Mouse (Mus musculus): ENCODE measurements around the gene Eif3f. TPM values are rescaled to one million over a fixed set of nuclear protein-coding genes. Genes with fewer than 3 reads are reported as not detected.

Gene Eif3f
- 134 and 167 TPM in 2 replicates for polyA plus RNA-seq (2021; fragmentation: Nextera tagmentation)
- long read RNA-seq, experiment 1, transcript Eif3f-201 (8 exons, 2,514 nt), result major isoform, 923 of 941 reads
- long read RNA-seq, experiment 1, partial matches to known transcripts, result 4 of 941 reads
- long read RNA-seq, experiment 1, other reads (novel, unspliced or antisense), result 14 of 941 reads
- long read RNA-seq, experiment 2, transcript Eif3f-201 (8 exons, 2,514 nt), result major isoform, 301 of 328 reads
- long read RNA-seq, experiment 2, partial matches to known transcripts, result 25 of 328 reads
- long read RNA-seq, experiment 2, other reads (novel, unspliced or antisense), result 2 of 328 reads

GRCm38 (mm10) chr7:108933794-108934731, at the start of gene Eif3f:
TSS of gene Eif3f (plus strand) at chr7:108934417.

GRCm38 (mm10) chr7:108884906-108885305, 49.3 kb upstream of the Eif3f start, which contains the start of gene Olfr518:
TSS of gene Olfr518 (minus strand) at chr7:108885006.

GRCm38 (mm10) chr7:108894320-108894719, 39.9 kb upstream of the Eif3f start, which contains the start of gene Olfr519:
TSS of gene Olfr519 (minus strand) at chr7:108894420.

GRCm38 (mm10) chr7:108929726-108930393, 4.4 kb upstream of the Eif3f start, which contains the start of gene Nlrp10:
TSS of gene Nlrp10 (minus strand) at chr7:108930178.

GRCm38 (mm10) chr7:108950312-108950761, 16.1 kb downstream of the Eif3f start, which contains the start of gene Tub:
TSS of gene Tub (plus strand) at chr7:108950338.

Other genes with a start within 250 kb of the Eif3f start
- gene Olfr512, start 221.1 kb upstream of the Eif3f start, polyA plus RNA-seq (2021; fragmentation: Nextera tagmentation), result not detected in 2 replicates
- gene Olfr513, start 183.4 kb upstream of the Eif3f start, polyA plus RNA-seq (2021; fragmentation: Nextera tagmentation), result not detected in 2 replicates
- not detected in 2 replicates for gene Olfr514, start 108.4 kb upstream of the Eif3f start, polyA plus RNA-seq (2021; fragmentation: Nextera tagmentation)
- gene Olfr516, start 83.9 kb upstream of the Eif3f start, polyA plus RNA-seq (2021; fragmentation: Nextera tagmentation), result not detected in 2 replicates
- gene Olfr517, start 62.0 kb upstream of the Eif3f start, polyA plus RNA-seq (2021; fragmentation: Nextera tagmentation), result not detected in 2 replicates
- gene Olfr518, start 49.4 kb upstream of the Eif3f start, polyA plus RNA-seq (2021; fragmentation: Nextera tagmentation), result not detected in 2 replicates
- not detected in 2 replicates for gene Olfr519, start 40.0 kb upstream of the Eif3f start, polyA plus RNA-seq (2021; fragmentation: Nextera tagmentation)
- gene Nlrp10, start 4.2 kb upstream of the Eif3f start, polyA plus RNA-seq (2021; fragmentation: Nextera tagmentation), result 0.08 and 0.21 TPM in 2 replicates
- gene Tub, start 15.9 kb downstream of the Eif3f start, polyA plus RNA-seq (2021; fragmentation: Nextera tagmentation), result 11.8 and 13.6 TPM in 2 replicates
- 35.4 and 43.4 TPM in 2 replicates for gene Ric3, start 148.9 kb downstream of the Eif3f start, polyA plus RNA-seq (2021; fragmentation: Nextera tagmentation)
- 30.5 and 51.1 TPM in 2 replicates for gene Lmo1, start 240.8 kb downstream of the Eif3f start, polyA plus RNA-seq (2021; fragmentation: Nextera tagmentation)